Mouse (Mus musculus): ENCODE results near the gene Pdzd9. TPM values are rescaled to one million over a fixed set of nuclear protein-coding genes. Genes with fewer than 3 reads are reported as not detected.

Pdzd9 gene
- polyA plus RNA-seq, 1 experiment from 2014 or later, result 0.08 TPM

GRCm38 (mm10) chr7:120690634-120691033, 20.5 kb upstream of the Pdzd9 start:
- Histone ChIP-seq H3K4me2 (no peak overlapping the region), H3K9ac (no peak overlapping the region), H3K36me3 (replicated peaks) (peaks cover 6% of the 10 kb centered on the region; the same call in 1 of the 2 replicates), H3K27me3 (no peaks in the 10 kb centered on the region), H3K9me3 (replicated peaks) (no peaks in the 10 kb centered on the region), H3K4me1 (replicated peaks) (peaks cover 6% of the 10 kb centered on the region), H3K4me3 (replicated peaks) (no peak overlapping the region), H3K27ac (replicated peaks) (no peak overlapping the region)
- no peak for ATAC-seq (ENCODE audit: insufficient read depth)
- WGBS (ENCODE audit: insufficient replicate concordance), result 69% methylated on average over 4 of the region's 4 CpGs

GRCm38 (mm10) chr7:120685227-120685626, 15.1 kb upstream of the Pdzd9 start:
- Histone ChIP-seq H3K4me3 (replicated peaks) (no peak overlapping the region), H3K27ac (replicated peaks) (no peak overlapping the region), H3K9ac (no peak overlapping the region), H3K27me3 (no peaks in the 10 kb centered on the region), H3K36me3 (replicated peaks) (no peaks in the 10 kb centered on the region), H3K9me3 (replicated peaks) (no peaks in the 10 kb centered on the region), H3K4me1 (replicated peaks) (peaks cover 28% of the 10 kb centered on the region), H3K4me2 (no peak overlapping the region)
- no peak for ATAC-seq (ENCODE audit: insufficient read depth)
- 75% methylated on average over 6 of the region's 6 CpGs for WGBS (ENCODE audit: insufficient replicate concordance)

- WGBS (ENCODE audit: insufficient replicate concordance), result 68% methylated on average over 2 of the region's 2 CpGs
- Histone ChIP-seq H3K9ac (no peak overlapping the region), H3K27ac (replicated peaks) (no peak overlapping the region), H3K9me3 (replicated peaks) (no peaks in the 10 kb centered on the region), H3K4me1 (replicated peaks) (peaks cover 32% of the 10 kb centered on the region), H3K4me3 (replicated peaks) (no peak overlapping the region), H3K36me3 (replicated peaks) (no peaks in the 10 kb centered on the region), H3K27me3 (no peaks in the 10 kb centered on the region), H3K4me2 (no peak overlapping the region)
- ATAC-seq (ENCODE audit: insufficient read depth), result no peak
These were observed 14.6 kb upstream of the Pdzd9 start for GRCm38 (mm10) chr7:120684731-120685161.

- Histone ChIP-seq H3K36me3 (replicated peaks) (no peaks in the 10 kb centered on the region), H3K27ac (replicated peaks) (no peak overlapping the region), H3K9me3 (replicated peaks) (no peaks in the 10 kb centered on the region), H3K9ac (no peak overlapping the region), H3K4me2 (no peak overlapping the region), H3K4me3 (replicated peaks) (no peak overlapping the region), H3K4me1 (replicated peaks) (peaks cover 53% of the 10 kb centered on the region), H3K27me3 (no peaks in the 10 kb centered on the region)
- 25% methylated on average over 4 of the region's 4 CpGs for WGBS (ENCODE audit: insufficient replicate concordance)
- ATAC-seq (ENCODE audit: insufficient read depth), result no peak
These were observed 11.9 kb upstream of the Pdzd9 start for GRCm38 (mm10) chr7:120682002-120682401.

GRCm38 (mm10) chr7:120679023-120679422, 8.9 kb upstream of the Pdzd9 start:
- WGBS (ENCODE audit: insufficient replicate concordance), result 18% methylated on average over 8 of the region's 8 CpGs

GRCm38 (mm10) chr7:120677764-120678531, 7.8 kb upstream of the Pdzd9 start:
- Histone ChIP-seq H3K4me3 (replicated peaks) (peak overlapping the region; percentile 90), H3K27ac (replicated peaks) (peak overlapping the region; percentile 78), H3K9ac (peak overlapping the region; percentile 77), H3K9me3 (replicated peaks) (no peaks in the 10 kb centered on the region), H3K36me3 (replicated peaks) (no peaks in the 10 kb centered on the region), H3K4me2 (peak overlapping the region; percentile 82), H3K27me3 (no peaks in the 10 kb centered on the region), H3K4me1 (replicated peaks) (peaks cover 60% of the 10 kb centered on the region)
- peak; percentile 75 for ATAC-seq (ENCODE audit: insufficient read depth)
- whole genome bisulfite sequencing (ENCODE audit: insufficient replicate concordance), result 1% methylated on average over 42 of the region's 42 CpGs

More at GRCm38 (mm10) chr7:120679023-120679422, 8.9 kb upstream of the Pdzd9 start:
- H3K36me3 ChIP-seq (replicated peaks), result no peaks in the 10 kb centered on the region
- peaks cover 60% of the 10 kb centered on the region for H3K4me1 ChIP-seq (replicated peaks)
- H3K27ac ChIP-seq (replicated peaks), result no peak overlapping the region
- peak overlapping the region; percentile 90 for H3K4me3 ChIP-seq (replicated peaks)
- H3K9ac ChIP-seq, result peak overlapping the region; percentile 6; the same call in 1 of the 2 replicates
- ATAC-seq (ENCODE audit: insufficient read depth), result no peak
- peak overlapping the region; percentile 82 for H3K4me2 ChIP-seq
- H3K27me3 ChIP-seq, result no peaks in the 10 kb centered on the region
- no peaks in the 10 kb centered on the region for H3K9me3 ChIP-seq (replicated peaks)

- no peaks in the 10 kb centered on the region for H3K9me3 ChIP-seq (replicated peaks)
- peak within 1 kb of the TSS; percentile 82 for H3K4me2 ChIP-seq
- peak within 1 kb of the TSS; percentile 90 for H3K4me3 ChIP-seq (replicated peaks)
- H3K27me3 ChIP-seq, result no peaks in the 10 kb centered on the region
- peak within 1 kb of the TSS; percentile 78 for H3K27ac ChIP-seq (replicated peaks)
- no peaks in the 10 kb centered on the region for H3K36me3 ChIP-seq (replicated peaks)
- peaks cover 54% of the 10 kb centered on the region for H3K4me1 ChIP-seq (replicated peaks)
- ATAC-seq (ENCODE audit: insufficient read depth), result peak; percentile 93
- peak within 1 kb of the TSS; percentile 77 for H3K9ac ChIP-seq
- WGBS (ENCODE audit: insufficient replicate concordance), result under 1% methylated on average over 44 of the region's 44 CpGs
These were observed 7.0 kb upstream of the Pdzd9 start, which contains the start of gene Mosmo for GRCm38 (mm10) chr7:120677001-120677643. Gene Mosmo (plus strand): TSS chr7:120677618.

- no peaks in the 10 kb centered on the region for H3K36me3 ChIP-seq (replicated peaks)
- H3K27ac ChIP-seq (replicated peaks), result no peak overlapping the region
- H3K9ac ChIP-seq, result no peak overlapping the region
- H3K27me3 ChIP-seq, result 0 out of 2 replicates have a peak, but pooled peaks cover 8% of the 10 kb centered on the region
- 50% methylated on average over 2 of the region's 2 CpGs for WGBS (ENCODE audit: insufficient replicate concordance)
- H3K4me1 ChIP-seq (replicated peaks), result peaks cover 6% of the 10 kb centered on the region; the same call in 1 of the 2 replicates
- no peaks in the 10 kb centered on the region for H3K9me3 ChIP-seq (replicated peaks)
- no peak overlapping the region for H3K4me3 ChIP-seq (replicated peaks)
- ATAC-seq (ENCODE audit: insufficient read depth), result no peak
- no peak overlapping the region for H3K4me2 ChIP-seq
These were observed 1.1 kb upstream of the Pdzd9 start for GRCm38 (mm10) chr7:120671271-120671670.

GRCm38 (mm10) chr7:120662079-120662478, 8.1 kb downstream of the Pdzd9 start:
- H3K27me3 ChIP-seq, result no peaks in the 10 kb centered on the region
- no peak overlapping the region for H3K27ac ChIP-seq (replicated peaks)
- no peaks in the 10 kb centered on the region for H3K9me3 ChIP-seq (replicated peaks)
- H3K4me1 ChIP-seq (replicated peaks), result no peaks in the 10 kb centered on the region
- no peak overlapping the region for H3K4me2 ChIP-seq
- no peak overlapping the region for H3K4me3 ChIP-seq (replicated peaks)
- 60% methylated on average over 4 of the region's 4 CpGs for WGBS (ENCODE audit: insufficient replicate concordance)
- ATAC-seq (ENCODE audit: insufficient read depth), result no peak
- peaks cover 32% of the 10 kb centered on the region for H3K36me3 ChIP-seq (replicated peaks)
- no peak overlapping the region for H3K9ac ChIP-seq

GRCm38 (mm10) chr7:120647849-120648248, 22.3 kb downstream of the Pdzd9 start:
- H3K4me3 ChIP-seq (replicated peaks), result no peak overlapping the region
- no peaks in the 10 kb centered on the region for H3K27me3 ChIP-seq
- H3K36me3 ChIP-seq (replicated peaks), result peaks cover 89% of the 10 kb centered on the region
- no peak overlapping the region for H3K27ac ChIP-seq (replicated peaks)
- WGBS (ENCODE audit: insufficient replicate concordance), result 56% methylated on average over 2 of the region's 2 CpGs
- H3K4me2 ChIP-seq, result no peak overlapping the region
- H3K9me3 ChIP-seq (replicated peaks), result no peaks in the 10 kb centered on the region
- no peaks in the 10 kb centered on the region for H3K4me1 ChIP-seq (replicated peaks)
- no peak for ATAC-seq (ENCODE audit: insufficient read depth)
- no peak overlapping the region for H3K9ac ChIP-seq

- H3K4me2 ChIP-seq, result no peak overlapping the region
- H3K4me3 ChIP-seq (replicated peaks), result no peak overlapping the region
- peaks cover 77% of the 10 kb centered on the region for H3K36me3 ChIP-seq (replicated peaks)
- H3K9ac ChIP-seq, result no peak overlapping the region
- no peak overlapping the region for H3K27ac ChIP-seq (replicated peaks)
- 73% methylated on average over 4 of the region's 4 CpGs for WGBS (ENCODE audit: insufficient replicate concordance)
- 0 out of 2 replicates have a peak, but pooled peaks cover under 1% of the 10 kb centered on the region for H3K4me1 ChIP-seq (replicated peaks)
- no peaks in the 10 kb centered on the region for H3K9me3 ChIP-seq (replicated peaks)
- H3K27me3 ChIP-seq, result no peaks in the 10 kb centered on the region
- no peak for ATAC-seq (ENCODE audit: insufficient read depth)
These were observed 26.9 kb downstream of the Pdzd9 start for GRCm38 (mm10) chr7:120643217-120643616.

Measured in liver, embryonic 15.5 days (tissue).